Mouse (Mus musculus) gastrocnemius, postnatal 25 days (tissue): Measurements from ENCODE around the gene H2-Q10. TPM values are rescaled to one million over a fixed set of nuclear protein-coding genes. Genes with fewer than 3 reads are reported as not detected.
"Not testable (repeated sequence)": the region's sequence is repeated elsewhere in the genome, so short reads cannot be mapped to it uniquely, and the experiment has no call there.

Source experiments
- DNase-seq: peaks from one replicate; pipeline ENCODE4 v3.0.0; 2022
- total RNA-seq, 2 experiments: library from RNA; stranded (reverse); gene quantifications; 1 replicate in 1 of 2; 2 replicates in 1 of 2; pipeline ENCODE4 v1.2.3; 2021

The H2-Q10 gene
- total RNA-seq, 2 experiments from 2014 or later, result 0.15 to 1.3 TPM

DNA sequence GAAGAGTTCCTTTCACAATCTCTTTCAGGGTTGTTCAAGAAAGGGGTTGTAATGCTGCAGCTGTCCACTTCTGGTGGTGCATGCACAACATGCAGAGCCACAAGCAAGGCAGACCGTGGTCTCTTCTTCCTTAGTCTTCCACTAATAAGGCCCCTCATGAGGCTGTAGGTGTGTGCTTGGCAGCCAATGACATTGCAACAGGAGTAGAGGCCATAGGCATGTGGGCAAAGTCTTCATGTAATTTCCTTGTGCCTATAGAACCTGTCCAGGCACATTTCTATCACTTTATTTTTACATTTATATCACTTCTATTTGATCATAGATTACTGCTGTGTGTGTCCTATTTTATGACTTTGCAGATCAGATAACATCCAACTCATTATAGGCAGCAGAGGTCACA is 11.6 kb upstream of the H2-Q10 start:
- not testable (repeated sequence) for DNase-seq

DNA sequence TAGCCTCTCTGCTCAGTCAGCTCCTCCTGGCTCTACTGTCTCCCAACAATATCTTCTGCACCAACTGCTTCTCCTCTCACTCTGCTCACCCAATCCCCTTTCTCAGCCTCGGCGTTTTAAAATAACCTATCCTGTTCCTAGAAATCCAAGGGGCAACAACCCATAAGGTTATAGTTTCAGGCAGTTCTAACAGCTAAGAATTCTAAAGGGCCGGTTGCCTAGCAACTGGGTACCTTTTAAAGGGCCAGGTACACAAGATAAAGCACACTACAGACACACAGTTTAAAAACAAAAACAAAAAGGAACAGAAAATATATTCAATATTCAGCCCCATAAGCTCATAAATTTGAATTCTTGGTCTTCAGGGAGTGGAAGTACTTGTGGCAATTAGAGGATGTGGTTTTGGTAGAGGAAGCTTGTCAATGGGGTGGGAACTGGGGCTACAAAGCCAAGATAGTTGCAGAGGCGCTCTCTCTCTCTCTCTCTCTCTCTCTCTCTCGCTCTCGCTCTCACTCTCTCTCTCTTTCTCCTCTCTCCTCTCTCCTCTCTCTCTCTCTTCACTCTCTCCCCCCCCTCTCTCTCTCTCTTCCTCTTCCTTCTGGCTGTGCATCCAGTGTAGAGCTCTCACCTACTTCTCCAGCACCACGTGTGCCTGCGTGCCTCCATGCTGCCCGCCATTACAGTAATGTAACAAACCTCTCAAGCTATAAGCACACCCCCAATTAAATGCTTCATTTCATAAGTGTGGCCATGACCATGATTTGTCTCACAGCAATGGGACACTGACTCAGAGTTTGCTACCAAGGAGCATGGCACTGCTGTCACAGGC is 9.2 kb upstream of the H2-Q10 start:
- DNase-seq, result not testable (repeated sequence)

DNA sequence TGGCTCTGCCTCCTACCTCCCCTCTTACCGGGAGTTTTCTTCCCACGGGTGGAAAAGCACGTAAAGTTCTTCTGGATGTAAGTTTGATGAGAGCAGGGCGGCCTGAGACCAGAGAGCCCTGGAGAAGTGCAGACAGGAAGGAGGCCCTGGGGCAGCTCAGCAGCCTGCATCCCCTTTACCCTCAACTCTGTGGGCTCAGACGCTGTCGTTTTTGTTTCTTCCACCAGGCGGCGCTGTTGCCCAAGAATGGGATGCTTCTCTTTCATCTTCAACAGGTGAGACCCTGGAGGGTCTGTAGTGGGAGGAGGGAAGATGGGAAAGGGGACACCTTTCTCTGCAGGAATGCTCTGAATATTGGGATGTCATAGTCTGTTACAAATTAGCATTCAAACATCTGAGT is 4.2 kb upstream of the H2-Q10 start:
- DNase-seq, result not testable (repeated sequence)

DNA sequence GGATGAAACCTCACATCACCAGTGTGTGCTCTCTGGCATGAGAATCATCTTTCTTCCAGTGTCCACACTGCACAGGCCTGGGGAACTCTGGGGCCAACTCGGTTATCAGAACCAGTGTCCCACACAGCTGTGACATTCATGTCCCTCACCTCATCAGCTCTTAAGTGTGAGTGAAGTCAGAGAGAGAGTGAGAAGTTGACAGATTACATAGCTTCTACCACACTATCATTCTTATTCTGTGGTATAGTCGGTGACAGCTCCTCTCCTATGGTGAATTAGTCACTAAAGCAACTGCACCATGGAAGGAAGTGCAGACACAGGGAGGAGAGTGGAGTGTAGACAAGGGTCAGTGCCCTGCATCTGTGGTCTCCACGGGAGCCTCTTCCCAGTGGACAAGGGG is 953 bp upstream of the H2-Q10 start:
- DNase-seq, result not testable (repeated sequence)

GRCm38 (mm10) chr17:35484066-35484465 is 14.2 kb downstream of the H2-Q10 start:
- no peak for DNase-seq

DNA sequence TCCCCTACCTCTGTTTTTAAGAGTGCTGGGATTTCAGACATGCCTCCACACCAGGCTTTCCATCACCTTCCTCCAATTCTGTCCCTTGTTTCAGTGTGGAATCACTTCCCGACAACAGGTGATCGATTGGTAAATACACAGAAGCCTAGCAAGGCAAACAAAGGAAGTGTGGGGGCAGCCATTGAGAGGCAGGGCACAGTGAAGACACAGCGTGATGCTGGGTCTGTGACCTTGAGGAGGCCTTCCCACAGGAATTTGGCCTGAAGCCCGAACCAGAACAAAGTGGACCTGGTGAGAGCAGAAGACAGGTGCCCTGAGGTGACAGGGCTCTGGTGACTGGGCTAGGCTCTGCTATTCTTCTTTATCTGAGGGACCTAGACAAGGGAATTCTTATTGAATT is 15.8 kb downstream of the H2-Q10 start:
- DNase-seq, result no peak

DNA sequence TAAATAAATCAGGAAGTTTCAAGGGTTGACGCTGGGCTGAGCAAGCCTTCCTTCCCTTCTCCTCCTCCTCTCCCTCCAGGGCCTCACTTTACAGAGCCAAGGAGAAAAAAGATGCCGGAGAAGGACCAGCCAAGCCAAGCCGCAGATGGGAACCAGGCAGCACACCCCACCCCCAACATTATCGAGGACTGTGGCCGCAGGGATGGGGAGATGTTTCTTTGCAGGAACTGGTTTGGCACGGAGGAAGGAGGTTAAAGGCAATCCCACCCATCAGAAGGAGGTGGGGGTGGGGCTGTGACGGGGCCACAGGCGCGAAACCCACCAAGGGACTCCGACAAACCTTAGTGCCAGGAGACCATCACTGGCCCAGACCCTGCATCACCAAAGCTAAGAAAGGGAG is 16.8 kb downstream of the H2-Q10 start:
- DNase-seq, result no peak

DNA sequence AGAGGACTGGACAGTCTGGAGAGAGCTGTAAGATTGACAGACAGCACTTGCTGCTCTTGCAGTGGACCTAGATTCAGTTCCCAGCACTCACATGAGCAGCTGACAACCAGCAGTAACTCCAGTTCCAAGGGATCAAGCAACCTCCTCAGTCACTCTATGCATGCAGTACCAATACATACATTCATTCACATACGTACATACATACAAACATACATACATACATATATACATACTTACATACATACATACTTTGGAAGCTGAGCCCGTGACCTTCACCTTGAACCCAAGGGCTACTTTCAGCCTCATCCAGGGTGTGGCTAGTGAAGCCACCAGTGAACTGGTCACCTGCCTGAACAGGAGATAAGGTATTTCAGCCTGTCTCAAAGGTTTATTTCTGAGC is 18.2 kb downstream of the H2-Q10 start:
- DNase-seq, result no peak

DNA sequence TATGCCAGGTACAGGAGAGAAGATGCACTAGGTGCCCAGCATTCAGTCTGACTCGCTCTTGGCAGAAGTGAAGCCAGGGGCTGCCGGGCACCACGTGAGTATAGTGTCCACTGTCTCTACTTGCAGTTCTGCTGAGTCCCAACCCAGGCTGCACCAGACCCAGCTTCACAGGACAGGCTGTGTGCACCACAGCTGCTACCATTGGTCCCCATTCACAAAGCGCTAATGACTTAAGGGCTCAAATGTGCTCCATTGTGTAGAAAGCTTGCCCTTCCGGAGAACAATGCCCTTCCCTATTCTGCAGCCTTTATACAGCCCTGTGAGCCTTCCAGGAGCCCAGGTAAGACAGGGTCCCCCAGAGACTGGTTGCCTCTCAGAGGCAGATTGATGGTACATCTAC is 20.4 kb downstream of the H2-Q10 start:
- no peak for DNase-seq

- no peak for DNase-seq
Observed at GRCm38 (mm10) chr17:35497124-35497523, 27.2 kb downstream of the H2-Q10 start.

DNA sequence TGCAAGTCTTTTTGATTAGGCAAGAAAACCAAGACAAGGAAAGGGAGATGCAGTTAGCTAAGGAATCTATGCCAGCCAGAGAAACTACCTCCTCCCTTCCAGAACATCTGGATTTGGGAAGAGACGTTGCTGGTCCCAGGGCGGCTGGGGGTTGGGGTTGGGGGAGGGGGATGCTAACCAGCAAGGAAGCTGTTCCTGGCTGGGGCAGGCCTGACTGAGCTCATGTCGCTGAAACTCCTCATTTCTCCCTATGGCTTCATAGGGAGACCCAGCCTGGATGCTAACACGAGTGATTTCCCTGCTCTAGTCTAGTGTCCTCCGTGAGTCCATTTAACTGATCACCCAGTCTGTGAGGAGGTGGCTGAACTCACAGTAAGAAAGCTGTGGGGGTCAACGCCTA is 32.3 kb downstream of the H2-Q10 start:
- DNase-seq, result no peak

DNA sequence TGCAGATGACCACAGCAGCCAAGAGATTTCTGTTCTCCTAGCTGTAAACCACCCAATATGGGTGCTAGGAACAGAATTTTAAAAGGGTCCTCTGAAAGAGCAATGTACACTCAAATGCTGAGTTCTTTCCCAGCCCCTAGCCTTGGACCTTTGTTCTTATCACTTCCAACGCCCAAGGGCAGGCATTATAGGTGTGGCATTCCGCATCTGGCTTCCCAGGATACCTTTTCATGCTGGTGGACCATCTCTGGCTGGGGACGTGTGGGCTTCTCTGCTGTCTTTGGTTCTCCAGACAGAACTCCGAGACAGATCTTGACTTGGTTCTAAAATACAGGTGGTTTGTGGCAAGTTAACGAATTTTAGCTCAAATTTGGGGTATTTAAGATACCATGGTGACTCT is 32.9 kb downstream of the H2-Q10 start:
- no peak for DNase-seq

DNA sequence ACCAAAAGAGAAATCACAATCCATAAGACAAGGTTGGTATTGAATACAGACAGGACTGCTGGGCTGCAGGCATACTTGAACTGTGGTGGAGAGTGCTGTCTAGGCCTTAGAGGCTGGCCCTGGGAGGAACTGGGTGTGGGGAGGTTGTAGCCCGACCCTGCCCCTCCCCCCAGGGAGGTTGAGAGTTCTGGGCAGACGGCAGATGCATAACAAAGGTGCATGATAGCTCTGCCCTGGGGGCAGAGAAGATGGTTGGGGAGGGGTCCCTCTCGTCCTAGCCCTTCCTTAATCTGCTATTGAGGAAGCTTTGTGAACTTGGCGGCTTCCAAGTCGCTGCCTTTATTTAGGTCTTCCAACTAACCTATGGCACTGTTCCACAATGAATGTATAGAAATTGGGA is 34.0 kb downstream of the H2-Q10 start:
- DNase-seq, result no peak

GRCm38 (mm10) chr17:35504628-35505481 is 35.0 kb downstream of the H2-Q10 start:
- no peak for DNase-seq

DNA sequence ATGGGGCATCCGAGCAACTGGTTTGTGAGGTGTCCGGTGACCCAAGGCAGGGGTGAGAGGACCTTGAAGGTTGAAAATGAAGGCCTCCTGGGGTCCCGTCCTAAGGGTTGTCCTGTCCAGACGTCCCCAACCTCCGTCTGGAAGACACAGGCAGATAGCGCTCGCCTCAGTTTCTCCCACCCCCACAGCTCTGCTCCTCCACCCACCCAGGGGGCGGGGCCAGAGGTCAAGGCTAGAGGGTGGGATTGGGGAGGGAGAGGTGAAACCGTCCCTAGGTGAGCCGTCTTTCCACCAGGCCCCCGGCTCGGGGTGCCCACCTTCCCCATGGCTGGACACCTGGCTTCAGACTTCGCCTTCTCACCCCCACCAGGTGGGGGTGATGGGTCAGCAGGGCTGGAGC is 35.9 kb downstream of the H2-Q10 start, which contains the start of gene Pou5f1:
Gene Pou5f1 (plus strand): TSS at position 243 of the 400 bp plus-strand sequence.
- no peak for DNase-seq

DNA sequence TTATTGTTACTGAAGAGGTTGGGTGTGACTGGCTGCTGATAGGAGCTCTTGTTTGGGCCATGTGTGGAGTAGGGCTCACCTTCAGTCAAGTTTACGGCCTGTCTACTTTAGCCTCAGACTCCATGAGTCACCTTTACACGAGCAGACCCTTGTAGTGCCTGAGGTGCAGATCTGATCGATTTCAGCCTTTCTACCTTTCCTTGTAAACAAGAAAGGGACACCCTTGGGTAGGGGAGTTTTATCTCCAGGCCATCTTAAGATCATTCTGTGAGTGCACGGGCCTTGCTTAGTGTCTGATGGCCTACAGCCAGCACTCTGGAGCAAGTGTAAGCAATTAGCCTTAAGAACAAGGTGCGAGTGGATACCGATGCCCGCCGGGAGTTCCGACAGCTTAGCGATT is 37.0 kb downstream of the H2-Q10 start:
- no peak for DNase-seq

DNA sequence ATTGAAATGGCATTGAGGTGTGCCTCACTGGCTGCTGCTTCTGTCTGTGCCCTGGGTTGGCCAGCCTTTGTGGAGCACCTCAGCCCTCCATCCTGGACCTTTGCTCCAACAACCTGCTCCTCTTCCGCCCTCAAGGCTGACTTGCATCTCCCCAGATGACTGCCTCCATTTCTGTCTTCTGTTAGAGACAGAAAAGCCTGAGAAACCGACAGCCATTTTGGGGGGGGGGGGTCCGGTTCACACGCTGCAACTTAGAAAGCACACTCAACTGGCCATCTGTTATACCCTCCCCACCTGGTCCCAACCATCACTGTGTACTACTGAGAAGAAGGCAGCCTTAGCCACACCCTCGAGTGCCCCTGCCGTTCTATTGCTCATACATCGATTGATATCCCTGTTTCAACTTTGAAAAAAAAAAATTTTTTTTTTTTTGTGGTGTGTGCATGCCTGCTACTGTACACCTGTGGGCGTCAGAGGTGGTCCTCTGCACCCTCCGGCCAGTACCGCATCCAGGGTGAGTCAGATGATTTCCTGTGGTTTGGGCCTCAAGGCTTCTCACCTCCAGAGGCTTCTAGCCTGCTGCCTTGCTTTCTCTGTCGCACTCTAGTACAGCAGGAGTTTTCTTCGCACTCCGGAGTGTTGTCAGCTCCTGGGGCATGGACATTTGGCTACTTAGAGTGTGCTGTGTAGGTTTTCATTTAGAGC is 37.8 kb downstream of the H2-Q10 start:
- no peak for DNase-seq

GRCm38 (mm10) chr17:35508279-35508678 is 38.4 kb downstream of the H2-Q10 start:
- DNase-seq, result not testable (repeated sequence)

- no peak for DNase-seq
Observed at GRCm38 (mm10) chr17:35509284-35509683, 39.4 kb downstream of the H2-Q10 start.

- no peak for DNase-seq
Observed at GRCm38 (mm10) chr17:35512916-35513626, 43.2 kb downstream of the H2-Q10 start.

DNA sequence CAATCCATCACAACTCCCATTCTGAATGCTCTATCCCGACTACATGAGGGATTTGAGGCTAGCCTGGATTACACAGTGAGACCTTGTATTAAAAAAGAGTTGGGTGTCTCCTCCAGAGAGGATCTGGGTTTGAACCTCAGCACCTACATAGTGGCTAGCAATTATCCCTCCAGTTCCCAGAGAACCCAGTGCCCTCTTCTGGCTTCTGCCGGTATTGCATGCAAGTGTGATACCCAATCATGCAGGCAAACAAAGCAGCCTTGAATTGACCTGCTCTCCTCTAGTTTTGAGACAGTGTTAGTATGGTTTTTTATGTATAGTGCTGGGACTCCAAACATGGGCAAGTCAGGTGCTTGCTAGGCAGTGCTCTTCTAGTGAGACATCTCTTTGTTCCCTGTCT is 44.0 kb downstream of the H2-Q10 start:
- DNase-seq, result no peak

- no peak for DNase-seq
Observed at GRCm38 (mm10) chr17:35514756-35515155, 44.9 kb downstream of the H2-Q10 start.
